Mouse (Mus musculus) kidney, postnatal 10 days (tissue): ENCODE results near the gene Rps8.

Experiments
- DNase-seq: peaks from one replicate; pipeline ENCODE4 v3.0.0; 2021; ENCODE audit warnings: mixed read lengths

The Rps8 gene

GRCm38 (mm10) chr4:117124518-117125347 is 31.3 kb downstream of the Rps8 start:
- DNase-seq = peak; percentile 63

- no peak for DNase-seq
Observed at GRCm38 (mm10) chr4:117124218-117124517, 31.9 kb downstream of the Rps8 start.

GRCm38 (mm10) chr4:117123546-117124217 is 32.4 kb downstream of the Rps8 start:
- DNase-seq = no peak

- DNase-seq = no peak
Observed at GRCm38 (mm10) chr4:117122209-117122608, 33.8 kb downstream of the Rps8 start.

- DNase-seq = peak; percentile 96
Observed at GRCm38 (mm10) chr4:117120445-117121414, 35.3 kb downstream of the Rps8 start.

- no peak for DNase-seq
Observed at GRCm38 (mm10) chr4:117120052-117120444, 36.0 kb downstream of the Rps8 start.

GRCm38 (mm10) chr4:117119636-117120035 is 36.4 kb downstream of the Rps8 start:
- DNase-seq = no peak

GRCm38 (mm10) chr4:117117931-117118330 is 38.1 kb downstream of the Rps8 start:
- DNase-seq = no peak

- no peak for DNase-seq
Observed at GRCm38 (mm10) chr4:117115592-117115991, 40.5 kb downstream of the Rps8 start.

- DNase-seq = no peak
Observed at GRCm38 (mm10) chr4:117113237-117113636, 42.8 kb downstream of the Rps8 start.

GRCm38 (mm10) chr4:117110985-117111384 is 45.1 kb downstream of the Rps8 start:
- no peak for DNase-seq

GRCm38 (mm10) chr4:117110249-117110648 is 45.8 kb downstream of the Rps8 start:
- DNase-seq = no peak

- DNase-seq = no peak
Observed at GRCm38 (mm10) chr4:117109330-117109729, 46.7 kb downstream of the Rps8 start.

- DNase-seq = no peak
Observed at GRCm38 (mm10) chr4:117108524-117108849, 47.6 kb downstream of the Rps8 start.

- no peak for DNase-seq
Observed at GRCm38 (mm10) chr4:117107813-117108523, 48.1 kb downstream of the Rps8 start.

- peak; percentile 52 for DNase-seq
Observed at GRCm38 (mm10) chr4:117105127-117105526, 50.9 kb downstream of the Rps8 start.

GRCm38 (mm10) chr4:117104672-117105071 is 51.4 kb downstream of the Rps8 start:
- no peak for DNase-seq
